Mouse (Mus musculus): ENCODE data around the gene Paqr8. TPM values are rescaled to one million over a fixed set of nuclear protein-coding genes. Genes with fewer than 3 reads are reported as not detected.

Paqr8 gene
- 3.4 TPM for total RNA-seq (2023)

GRCm38 (mm10) chr1:20890404-20890921 lies at the start of gene Paqr8:
TSS of gene Paqr8 (plus strand) at chr1:20890606.

DNA sequence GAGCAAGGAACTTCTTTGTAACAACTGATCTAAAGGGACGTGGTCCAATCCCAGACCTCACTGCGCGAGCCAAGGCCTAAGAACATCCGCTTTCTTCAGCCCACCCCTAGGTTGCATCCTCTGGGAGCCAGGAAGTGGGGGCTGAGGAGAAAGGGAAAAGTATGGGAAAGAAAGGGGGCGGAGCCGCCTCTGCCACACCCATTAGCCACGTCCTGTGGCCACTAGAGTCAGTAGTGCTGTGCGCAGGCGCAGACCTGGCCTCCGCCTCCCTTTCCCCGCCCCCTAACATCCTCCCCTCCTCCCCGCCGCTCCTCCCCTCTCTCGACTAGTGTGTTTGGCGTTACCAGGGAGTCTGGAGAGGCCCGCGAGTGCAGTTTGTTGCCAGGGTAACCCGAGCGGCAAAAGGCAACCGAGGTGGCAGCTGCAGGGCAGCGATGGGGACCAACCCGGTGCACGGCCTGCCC lies 60.9 kb downstream of the Paqr8 start, which contains the start of gene Efhc1:
TSS of gene Efhc1 (plus strand) at position 327 of the 464 bp plus-strand sequence.

Other genes starting within 250 kb of the Paqr8 start
- not detected for gene Il17a, start 159.7 kb upstream of the Paqr8 start, total RNA-seq (2023)
- gene Il17f, start 100.0 kb upstream of the Paqr8 start, total RNA-seq (2023) = 3.2 TPM
- gene Mcm3, start 70.3 kb upstream of the Paqr8 start, total RNA-seq (2023) = 54.3 TPM
- 1.4 TPM for gene Efhc1, start 61.0 kb downstream of the Paqr8 start, total RNA-seq (2023)
- gene Tram2, start 188.6 kb downstream of the Paqr8 start, total RNA-seq (2023) = 8.8 TPM